Mouse (Mus musculus): ENCODE measurements at regions not wholly inside any gene's neighbourhood (a gene's known extent, or its start where the extent isn't known, plus 50 kb on each side); places are given as distances from the start of the nearest gene placed in this dataset.

- TF ChIP-seq ZKSCAN1 (IDR thresholded peaks at IDR 0.05; ENCODE audit: borderline replicate concordance, low read depth, low read length) (no peak), RAD21 (IDR thresholded peaks at IDR 0.05; ENCODE audit: low read depth, low read length) (no peak), CTCF (conservative IDR thresholded peaks at IDR 0.05 in 1 of 2, IDR thresholded peaks at IDR 0.05 in 1 of 2; ENCODE audit: low read depth in 2 of 2, low read length in 2 of 2) (no peak), ZNF384 (IDR thresholded peaks at IDR 0.05; ENCODE audit: low read depth, low read length) (no peak), MAZ (IDR thresholded peaks at IDR 0.05; ENCODE audit: low read depth, low read length) (no peak), HCFC1 (IDR thresholded peaks at IDR 0.05; ENCODE audit: low read depth, low read length) (no peak), POLR2A (IDR thresholded peaks at IDR 0.05; ENCODE audit: low read depth, low read length) (no peak), EP300 (IDR thresholded peaks at IDR 0.05; ENCODE audit: low read length) (no peak), USF1 (IDR thresholded peaks at IDR 0.05; ENCODE audit: low read depth, low read length) (no peak), RCOR1 (conservative IDR thresholded peaks at IDR 0.05; ENCODE audit: low read depth, low read length) (no peak), POLR2AphosphoS2 (IDR thresholded peaks at IDR 0.05; ENCODE audit: low read depth, low read length) (no peak)
Measured at GRCm38 (mm10) chr1:91735436-91735835, 65.8 kb upstream of the Twist2 start.

All from CH12.LX (cell line).